Mouse (Mus musculus): Measurements from ENCODE around the gene Tmem147. TPM values are rescaled to one million over a fixed set of nuclear protein-coding genes. Genes with fewer than 3 reads are reported as not detected.

Gene Tmem147
- polyA plus RNA-seq, 1 experiment from 2014 or later = 238 TPM

DNA sequence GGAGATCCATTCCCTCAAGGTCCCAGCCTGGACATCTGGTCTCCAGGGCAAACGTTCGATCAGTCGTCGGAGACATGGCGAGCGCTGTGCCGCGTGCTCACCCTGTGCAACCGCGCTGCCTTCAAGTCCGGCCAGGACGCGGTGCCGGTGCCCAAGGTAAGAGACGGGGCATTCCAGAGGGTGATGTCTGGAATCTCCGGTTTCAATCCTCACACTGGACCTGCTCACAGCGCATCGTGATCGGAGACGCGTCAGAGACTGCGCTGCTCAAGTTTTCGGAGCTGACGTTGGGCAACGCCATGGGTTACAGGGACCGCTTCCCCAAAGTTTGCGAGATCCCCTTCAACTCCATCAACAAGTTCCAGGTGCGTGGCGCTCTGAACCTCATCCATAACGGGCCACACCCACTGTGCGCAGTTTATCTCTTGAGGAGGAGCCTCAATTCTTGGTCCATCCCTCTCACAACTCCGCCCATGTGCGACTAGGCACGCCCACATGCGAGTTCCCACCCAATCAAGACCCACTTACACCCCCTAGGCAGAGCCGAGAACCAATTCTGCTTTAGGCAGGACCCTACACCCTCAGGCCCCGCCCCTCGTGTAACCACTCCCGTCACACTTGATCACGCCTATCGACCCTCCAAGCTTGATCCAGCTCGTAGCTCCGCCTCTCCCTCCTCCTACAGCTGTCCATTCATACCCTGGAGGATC is 12.2 kb downstream of the Tmem147 start:
- DNase-seq (peak; percentile 82), ATAC-seq (ENCODE audit: low FRiP score, low TSS enrichment) (peak; percentile 85)
- Histone ChIP-seq H3K9me3 (ENCODE audit: control insufficient read depth, low read length) (no peaks in the 10 kb centered on the region), H3K27me3 (ENCODE audit: control insufficient read depth, insufficient read depth, low read length) (peaks cover 18% of the 10 kb centered on the region; the same call in 1 of the 2 replicates), H3K36me3 (ENCODE audit: control insufficient read depth, insufficient read depth, low read length) (no peaks in the 10 kb centered on the region), H3K27ac (replicated peaks; ENCODE audit: low read depth, low read length) (no peak overlapping the region), H3K4me3 (replicated peaks; ENCODE audit: low read depth, low read length) (peak overlapping the region; percentile 18), H3K4me2 (ENCODE audit: low read length) (peak overlapping the region; percentile 47), H3K4me1 (ENCODE audit: control insufficient read depth, insufficient read depth, low read length) (peaks cover 7% of the 10 kb centered on the region; the same call in 1 of the 2 replicates), H3K9ac (replicated peaks; ENCODE audit: low read length) (no peak overlapping the region; the same call in 1 of the 2 replicates)
- 3% methylated on average over 43 of the region's 43 CpGs for WGBS

DNA sequence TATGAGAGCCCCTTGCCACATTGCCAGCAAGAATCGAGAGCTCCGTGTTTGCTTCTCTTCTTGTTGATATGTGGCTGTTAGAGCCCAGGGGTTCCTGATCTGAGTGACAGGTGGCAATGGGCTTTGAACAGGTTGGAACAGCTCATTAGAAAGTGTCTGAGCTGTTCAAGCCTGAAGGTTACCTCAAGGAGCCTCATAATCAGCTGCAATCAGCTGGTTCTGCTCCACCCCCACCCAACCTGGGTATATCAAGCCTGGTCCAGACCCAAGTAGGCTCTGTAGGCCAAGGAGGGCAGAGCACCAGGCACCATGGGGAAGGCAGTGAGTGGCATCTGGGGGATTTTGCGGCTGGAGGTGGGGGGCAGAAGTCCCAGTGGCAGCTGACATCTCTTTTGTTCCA is 17.4 kb downstream of the Tmem147 start, which contains the start of gene Atp4a:
Gene Atp4a (plus strand): TSS at position 268 of the 400 bp plus-strand sequence.
- DNase-seq (no peak), ATAC-seq (ENCODE audit: low FRiP score, low TSS enrichment) (no peak)
- 79% methylated on average over 3 of the region's 3 CpGs for WGBS
- Histone ChIP-seq H3K9me3 (ENCODE audit: control insufficient read depth, low read length) (no peaks in the 10 kb centered on the region), H3K36me3 (ENCODE audit: control insufficient read depth, insufficient read depth, low read length) (no peaks in the 10 kb centered on the region), H3K4me1 (ENCODE audit: control insufficient read depth, insufficient read depth, low read length) (no peaks in the 10 kb centered on the region), H3K4me2 (ENCODE audit: low read length) (no peak within 1 kb of the TSS), H3K9ac (replicated peaks; ENCODE audit: low read length) (no peak within 1 kb of the TSS), H3K27me3 (ENCODE audit: control insufficient read depth, insufficient read depth, low read length) (peaks cover 15% of the 10 kb centered on the region; the same call in 1 of the 2 replicates), H3K27ac (replicated peaks; ENCODE audit: low read depth, low read length) (no peak within 1 kb of the TSS), H3K4me3 (replicated peaks; ENCODE audit: low read depth, low read length) (no peak within 1 kb of the TSS)

DNA sequence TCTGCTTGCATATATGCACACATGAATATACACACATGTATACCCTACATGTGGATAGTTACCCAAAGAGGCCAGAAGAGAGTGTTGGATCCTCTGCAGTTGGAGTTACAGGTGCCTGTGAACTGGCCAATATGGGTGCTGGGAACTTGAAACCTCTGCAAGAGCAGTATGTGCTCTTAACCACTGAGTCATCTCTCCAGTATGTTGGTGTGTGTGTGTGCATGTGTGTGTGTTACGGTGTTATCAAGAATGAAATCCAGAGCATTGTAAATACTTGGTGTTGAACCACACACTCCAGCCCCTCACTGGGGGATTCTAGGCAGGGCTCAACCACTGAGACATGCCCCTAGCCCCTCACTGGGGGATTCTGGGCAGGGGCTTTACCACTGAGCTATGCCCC is 21.9 kb downstream of the Tmem147 start:
- DNase-seq = no peak
- no peak overlapping the region for H3K9ac ChIP-seq (replicated peaks; ENCODE audit: low read length)

DNA sequence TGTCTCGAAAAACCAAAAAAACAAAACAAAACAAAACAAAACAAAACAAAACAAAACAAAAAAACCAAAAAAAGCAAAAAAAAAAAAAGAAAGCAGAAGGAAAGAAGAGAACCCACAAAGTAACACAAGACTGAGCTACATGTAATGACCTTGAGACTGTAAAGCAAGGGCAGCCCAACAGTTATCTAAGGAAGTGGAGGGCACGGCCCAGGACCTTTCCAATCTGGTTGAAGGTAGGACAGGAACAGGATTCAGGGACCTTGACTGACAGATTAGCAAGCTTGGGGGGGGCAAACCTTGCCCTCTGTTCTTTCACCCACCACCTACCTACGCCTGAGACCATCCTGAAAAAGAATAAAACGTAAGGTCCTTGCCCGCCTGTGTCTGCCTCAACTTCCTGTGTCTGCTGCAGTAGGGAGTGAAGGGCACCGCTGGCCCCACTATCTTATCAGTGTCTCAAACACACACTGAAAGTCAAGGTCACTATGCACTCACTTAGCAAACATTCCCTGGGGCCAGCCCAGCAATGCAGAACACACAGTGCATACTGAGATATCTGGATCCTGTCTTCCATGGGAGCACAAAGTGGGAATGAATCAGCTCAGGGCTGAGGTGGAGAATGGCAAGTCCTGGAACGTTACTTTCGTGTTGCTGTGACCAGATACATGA is 23.0 kb downstream of the Tmem147 start:
- Histone ChIP-seq H3K4me3 (replicated peaks; ENCODE audit: low read depth, low read length) (no peak overlapping the region), H3K9me3 (ENCODE audit: control insufficient read depth, low read length) (no peaks in the 10 kb centered on the region), H3K27me3 (ENCODE audit: control insufficient read depth, insufficient read depth, low read length) (no peaks in the 10 kb centered on the region), H3K27ac (replicated peaks; ENCODE audit: low read depth, low read length) (no peak overlapping the region), H3K36me3 (ENCODE audit: control insufficient read depth, insufficient read depth, low read length) (no peaks in the 10 kb centered on the region), H3K4me1 (ENCODE audit: control insufficient read depth, insufficient read depth, low read length) (no peaks in the 10 kb centered on the region), H3K4me2 (ENCODE audit: low read length) (no peak overlapping the region), H3K9ac (replicated peaks; ENCODE audit: low read length) (no peak overlapping the region)
- ATAC-seq (ENCODE audit: low FRiP score, low TSS enrichment) (no peak), DNase-seq (no peak)
- 79% methylated on average over 8 of the region's 8 CpGs for WGBS

More for the DNA sequence above, 21.9 kb downstream of the Tmem147 start:
- H3K4me3 ChIP-seq (replicated peaks; ENCODE audit: low read depth, low read length) = no peak overlapping the region
- H3K4me1 ChIP-seq (ENCODE audit: control insufficient read depth, insufficient read depth, low read length) = no peaks in the 10 kb centered on the region
- H3K27ac ChIP-seq (replicated peaks; ENCODE audit: low read depth, low read length) = no peak overlapping the region
- WGBS = 93% methylated on average over 1 of the region's 1 CpGs
- ATAC-seq (ENCODE audit: low FRiP score, low TSS enrichment) = no peak
- H3K9me3 ChIP-seq (ENCODE audit: control insufficient read depth, low read length) = no peaks in the 10 kb centered on the region
- no peaks in the 10 kb centered on the region for H3K27me3 ChIP-seq (ENCODE audit: control insufficient read depth, insufficient read depth, low read length)
- H3K36me3 ChIP-seq (ENCODE audit: control insufficient read depth, insufficient read depth, low read length) = no peaks in the 10 kb centered on the region
- no peak overlapping the region for H3K4me2 ChIP-seq (ENCODE audit: low read length)

DNA sequence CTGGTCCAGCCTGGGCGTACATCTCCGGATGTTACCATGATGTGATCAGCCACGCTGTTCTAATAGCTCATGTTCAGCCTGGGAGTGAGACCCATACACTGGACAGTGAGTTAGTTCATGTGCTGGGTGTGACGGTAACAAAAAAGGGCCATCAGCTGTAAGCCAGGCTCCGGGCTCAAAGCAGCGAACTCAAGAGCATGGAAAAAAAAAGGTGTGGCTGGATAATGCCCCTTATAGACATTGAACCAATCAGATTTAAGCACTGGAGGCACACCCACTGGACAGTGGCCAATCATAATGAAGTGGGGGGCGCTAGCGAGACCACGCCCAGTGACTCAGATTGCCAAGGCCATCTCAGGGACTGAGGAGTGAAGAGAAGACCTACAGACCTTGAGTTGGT is 30.8 kb downstream of the Tmem147 start, which contains the start of gene 2200002J24Rik:
Gene 2200002J24Rik (plus strand): TSS at position 338 of the 400 bp plus-strand sequence.
- no peaks in the 10 kb centered on the region for H3K27me3 ChIP-seq (ENCODE audit: control insufficient read depth, insufficient read depth, low read length)
- H3K4me1 ChIP-seq (ENCODE audit: control insufficient read depth, insufficient read depth, low read length) = no peaks in the 10 kb centered on the region
- H3K9ac ChIP-seq (replicated peaks; ENCODE audit: low read length) = no peak within 1 kb of the TSS
- no peak within 1 kb of the TSS for H3K27ac ChIP-seq (replicated peaks; ENCODE audit: low read depth, low read length)
- 39% methylated on average over 9 of the region's 9 CpGs for WGBS
- H3K4me3 ChIP-seq (replicated peaks; ENCODE audit: low read depth, low read length) = no peak within 1 kb of the TSS
- ATAC-seq (ENCODE audit: low FRiP score, low TSS enrichment) = no peak
- H3K9me3 ChIP-seq (ENCODE audit: control insufficient read depth, low read length) = no peaks in the 10 kb centered on the region
- no peak within 1 kb of the TSS for H3K4me2 ChIP-seq (ENCODE audit: low read length)
- H3K36me3 ChIP-seq (ENCODE audit: control insufficient read depth, insufficient read depth, low read length) = no peaks in the 10 kb centered on the region
- DNase-seq = no peak

DNA sequence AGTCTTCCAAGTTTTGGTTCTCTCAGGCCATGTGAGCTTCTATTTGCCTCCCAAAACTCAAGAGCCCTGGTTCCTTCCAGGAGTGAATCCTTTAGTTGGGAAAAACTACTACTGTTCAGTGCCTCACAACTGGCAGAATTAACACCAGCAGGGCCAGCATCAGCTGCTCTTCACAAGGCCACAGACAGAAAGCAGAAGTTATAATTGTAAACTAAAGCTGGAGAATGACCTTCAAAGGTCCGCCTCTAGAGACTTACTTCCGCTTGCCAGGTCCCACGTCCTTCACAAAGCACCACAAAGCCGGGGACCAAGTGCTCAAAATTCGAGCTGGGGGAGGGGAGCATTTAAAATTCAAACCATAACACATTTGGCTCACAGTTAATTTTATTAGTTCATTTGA is 31.2 kb downstream of the Tmem147 start:
- Histone ChIP-seq H3K9ac (replicated peaks; ENCODE audit: low read length) (no peak overlapping the region), H3K4me3 (replicated peaks; ENCODE audit: low read depth, low read length) (no peak overlapping the region), H3K4me2 (ENCODE audit: low read length) (no peak overlapping the region), H3K27me3 (ENCODE audit: control insufficient read depth, insufficient read depth, low read length) (no peaks in the 10 kb centered on the region), H3K36me3 (ENCODE audit: control insufficient read depth, insufficient read depth, low read length) (no peaks in the 10 kb centered on the region), H3K27ac (replicated peaks; ENCODE audit: low read depth, low read length) (no peak overlapping the region), H3K9me3 (ENCODE audit: control insufficient read depth, low read length) (no peaks in the 10 kb centered on the region), H3K4me1 (ENCODE audit: control insufficient read depth, insufficient read depth, low read length) (no peaks in the 10 kb centered on the region)
- WGBS = 70% methylated on average over 5 of the region's 5 CpGs
- DNase-seq (no peak), ATAC-seq (ENCODE audit: low FRiP score, low TSS enrichment) (no peak)

DNA sequence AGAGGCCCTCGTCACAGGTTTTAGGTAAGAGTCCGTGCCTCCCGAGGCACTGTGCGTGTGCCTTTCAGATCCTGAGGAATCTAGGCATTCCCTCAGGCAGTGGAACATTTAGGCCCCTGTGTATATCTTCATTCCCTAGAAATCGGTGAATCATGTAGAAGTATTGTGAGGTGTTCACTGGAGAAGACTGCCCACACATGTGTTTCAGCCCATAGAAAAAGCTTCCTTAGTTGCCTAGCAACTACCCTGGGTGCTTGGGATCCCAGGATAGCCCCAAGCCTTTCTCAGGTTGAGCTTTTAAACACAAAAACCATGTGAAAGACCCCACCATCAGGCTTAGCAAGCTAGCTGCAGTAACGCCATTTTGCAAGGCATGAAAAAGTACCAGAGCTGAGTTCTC is 41.0 kb downstream of the Tmem147 start:
- H3K27ac ChIP-seq (replicated peaks; ENCODE audit: low read depth, low read length) = no peak overlapping the region
- H3K36me3 ChIP-seq (ENCODE audit: control insufficient read depth, insufficient read depth, low read length) = no peaks in the 10 kb centered on the region
- ATAC-seq (ENCODE audit: low FRiP score, low TSS enrichment) (no peak), DNase-seq (no peak)
- no peak overlapping the region for H3K9ac ChIP-seq (replicated peaks; ENCODE audit: low read length)
- H3K27me3 ChIP-seq (ENCODE audit: control insufficient read depth, insufficient read depth, low read length) = peaks cover 12% of the 10 kb centered on the region
- H3K4me1 ChIP-seq (ENCODE audit: control insufficient read depth, insufficient read depth, low read length) = no peaks in the 10 kb centered on the region
- H3K4me3 ChIP-seq (replicated peaks; ENCODE audit: low read depth, low read length) = no peak overlapping the region
- WGBS = 74% methylated on average over 6 of the region's 6 CpGs
- no peak overlapping the region for H3K4me2 ChIP-seq (ENCODE audit: low read length)
- no peaks in the 10 kb centered on the region for H3K9me3 ChIP-seq (ENCODE audit: control insufficient read depth, low read length)

DNA sequence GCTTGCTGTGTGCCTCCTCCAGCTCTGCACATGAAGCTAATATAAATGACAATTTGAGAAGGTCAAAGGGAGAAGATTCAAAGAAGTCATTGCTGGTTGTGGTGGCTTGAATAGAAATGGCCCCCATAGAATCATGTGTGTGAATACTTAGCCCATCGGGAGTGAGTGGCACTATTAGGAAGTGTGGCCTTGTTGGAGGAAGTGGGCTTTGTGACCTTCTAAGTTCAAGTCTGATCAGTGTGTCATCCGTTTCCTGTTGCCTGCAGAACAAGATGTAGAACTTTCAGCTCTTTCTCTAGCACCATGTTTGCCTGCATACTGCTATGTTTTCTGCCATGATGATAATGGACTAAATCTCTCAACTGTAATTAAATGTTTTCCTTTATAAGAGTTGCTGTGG is 45.9 kb downstream of the Tmem147 start:
- H3K4me3 ChIP-seq (replicated peaks; ENCODE audit: low read depth, low read length) = no peak overlapping the region
- H3K27ac ChIP-seq (replicated peaks; ENCODE audit: low read depth, low read length) = no peak overlapping the region
- no peak for ATAC-seq (ENCODE audit: low FRiP score, low TSS enrichment)
- no peaks in the 10 kb centered on the region for H3K36me3 ChIP-seq (ENCODE audit: control insufficient read depth, insufficient read depth, low read length)
- peaks cover 12% of the 10 kb centered on the region for H3K27me3 ChIP-seq (ENCODE audit: control insufficient read depth, insufficient read depth, low read length)
- H3K4me2 ChIP-seq (ENCODE audit: low read length) = no peak overlapping the region
- H3K9me3 ChIP-seq (ENCODE audit: control insufficient read depth, low read length) = no peaks in the 10 kb centered on the region
- WGBS = 80% methylated on average over 2 of the region's 2 CpGs
- H3K4me1 ChIP-seq (ENCODE audit: control insufficient read depth, insufficient read depth, low read length) = no peaks in the 10 kb centered on the region
- DNase-seq = no peak
- no peak overlapping the region for H3K9ac ChIP-seq (replicated peaks; ENCODE audit: low read length)

DNA sequence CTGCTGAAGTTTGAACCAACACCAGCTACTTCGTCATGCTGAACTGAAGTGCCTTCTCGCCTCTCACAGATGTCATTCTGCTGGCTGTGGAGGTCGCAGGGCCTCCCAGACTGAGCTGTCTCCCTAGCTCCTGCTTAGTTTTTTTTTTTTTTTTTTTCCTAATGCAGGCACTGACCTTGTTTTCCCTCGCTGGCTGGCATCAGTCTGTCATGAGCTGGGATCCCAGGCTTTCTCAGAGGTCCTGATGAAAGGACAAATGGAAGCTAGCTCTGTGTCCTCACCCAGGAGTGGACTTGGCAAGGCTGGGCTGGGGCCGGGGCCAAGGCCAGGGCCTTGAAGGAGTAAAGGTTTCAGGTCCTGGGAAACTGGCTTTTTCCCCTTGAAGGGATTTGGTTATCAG is 47.4 kb downstream of the Tmem147 start:
- Histone ChIP-seq H3K27ac (replicated peaks; ENCODE audit: low read depth, low read length) (no peak overlapping the region), H3K9me3 (ENCODE audit: control insufficient read depth, low read length) (no peaks in the 10 kb centered on the region), H3K4me1 (ENCODE audit: control insufficient read depth, insufficient read depth, low read length) (no peaks in the 10 kb centered on the region), H3K4me2 (ENCODE audit: low read length) (no peak overlapping the region), H3K36me3 (ENCODE audit: control insufficient read depth, insufficient read depth, low read length) (no peaks in the 10 kb centered on the region), H3K4me3 (replicated peaks; ENCODE audit: low read depth, low read length) (no peak overlapping the region), H3K27me3 (ENCODE audit: control insufficient read depth, insufficient read depth, low read length) (no peaks in the 10 kb centered on the region), H3K9ac (replicated peaks; ENCODE audit: low read length) (no peak overlapping the region)
- DNase-seq = no peak
- 75% methylated on average over 5 of the region's 5 CpGs for WGBS
- ATAC-seq (ENCODE audit: low FRiP score, low TSS enrichment) = no peak

Measured in midbrain, embryonic 14.5 days (tissue).